Mouse (Mus musculus) liver, embryonic 16.5 days (tissue): ENCODE results near the gene Armc7. TPM values are rescaled to one million over a fixed set of nuclear protein-coding genes. Genes with fewer than 3 reads are reported as not detected.
"Not testable (repeated sequence)": the region's sequence is repeated elsewhere in the genome, so short reads cannot be mapped to it uniquely, and the experiment has no call there.

ENCODE experiments used
- ATAC-seq: fragments of 200-750 bp; cut with Nextera tagmentation; 2 replicates; pipeline ENCODE4 v1.8.0; 2017; ENCODE audit warnings: low read depth, mild to moderate bottlenecking, moderate number of reproducible peaks, moderate library complexity
- H3K27ac ChIP-seq: fragments of 300-500 bp; sonication (generic); 2 replicates; pipeline ENCODE4 v1.5.1; 2014; ENCODE audit warnings: mild to moderate bottlenecking, low read length
- H3K27me3 ChIP-seq: fragments of 300-500 bp; sonication (generic); 2 replicates; pipeline ENCODE4 v1.6.1; 2014; ENCODE audit warnings: low read depth, low read length, mixed read lengths; ENCODE audit not compliant: control insufficient read depth, insufficient read depth
- H3K36me3 ChIP-seq: fragments of 300-500 bp; sonication (generic); 2 replicates; pipeline ENCODE4 v1.6.1; 2014; ENCODE audit warnings: mild to moderate bottlenecking; ENCODE audit not compliant: control insufficient read depth, insufficient read depth
- H3K4me1 ChIP-seq: fragments of 300-500 bp; sonication (generic); 2 replicates; pipeline ENCODE4 v1.6.1; 2014; ENCODE audit warnings: low read depth, low read length, mixed read lengths; ENCODE audit not compliant: control insufficient read depth
- H3K4me2 ChIP-seq: fragments of 300-500 bp; sonication (generic); 2 replicates; pipeline ENCODE4 v1.6.1; 2014; ENCODE audit warnings: low read depth, low read length, mixed read lengths
- H3K4me3 ChIP-seq: fragments of 300-500 bp; sonication (generic); 2 replicates; pipeline ENCODE4 v1.5.1; 2014; ENCODE audit warnings: low read depth, mild to moderate bottlenecking, low read length
- H3K9ac ChIP-seq: fragments of 300-500 bp; sonication (generic); 2 replicates; pipeline ENCODE4 v1.6.1; 2014; ENCODE audit warnings: low read depth, low read length
- H3K9me3 ChIP-seq: fragments of 300-500 bp; sonication (generic); replicated peaks from 2 replicates; pipeline ENCODE4 v1.6.1; 2016; ENCODE audit warnings: low read length; ENCODE audit not compliant: control insufficient read depth
- WGBS: fragments of 180-500 bp; shearing (Covaris S2); extraction: QIAGEN DNeasy Blood & Tissue Kit; methylation state at CpG from one replicate; pipeline ENCODE4 v1.1.7; 2014; ENCODE audit not compliant: insufficient replicate concordance; 5-methylcytosine and 5-hydroxymethylcytosine counted together
- polyA plus RNA-seq: library from polyadenylated mRNA; unstranded; fragments of >200 nt; fragmentation: Nextera tagmentation; extraction: Ambion mirVana; gene quantifications from 2 replicates; pipeline ENCODE4 v1.2.1, GENCODE M21; 2015

Gene Armc7
- polyA plus RNA-seq, 1 experiment from 2014 or later, result 3.7 TPM

DNA sequence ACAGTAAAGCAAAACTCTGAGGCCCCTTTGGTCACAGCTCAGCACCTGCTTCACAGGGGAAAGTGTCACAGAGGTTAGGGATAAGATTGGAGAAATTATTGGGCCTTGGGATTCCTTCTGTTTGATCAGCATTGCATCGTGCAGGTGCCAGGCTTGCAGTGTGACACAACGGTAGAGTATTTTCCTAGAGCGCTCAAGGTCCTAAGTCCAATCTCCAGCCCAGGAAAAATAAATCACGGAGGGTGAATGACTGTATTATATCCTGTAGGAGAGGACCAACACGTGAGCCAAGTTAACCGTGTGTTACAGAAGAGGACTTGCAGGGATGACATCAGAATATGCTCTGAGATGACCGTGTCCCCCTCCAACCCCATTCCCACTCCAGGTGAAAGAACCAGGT is 25.3 kb upstream of the Armc7 start:
- H3K27me3 ChIP-seq, result no peaks in the 10 kb centered on the region
- peak overlapping the region; percentile 60; the same call in 1 of the 2 replicates for H3K27ac ChIP-seq
- peak; percentile 56 for ATAC-seq
- WGBS, result 58% methylated on average over 7 of the region's 7 CpGs
- H3K9me3 ChIP-seq, result no peaks in the 10 kb centered on the region; the same call in 1 of the 2 replicates
- no peak overlapping the region for H3K4me3 ChIP-seq
- H3K4me2 ChIP-seq, result no peak overlapping the region
- peaks cover 3% of the 10 kb centered on the region for H3K4me1 ChIP-seq
- no peaks in the 10 kb centered on the region for H3K36me3 ChIP-seq
- no peak overlapping the region for H3K9ac ChIP-seq

DNA sequence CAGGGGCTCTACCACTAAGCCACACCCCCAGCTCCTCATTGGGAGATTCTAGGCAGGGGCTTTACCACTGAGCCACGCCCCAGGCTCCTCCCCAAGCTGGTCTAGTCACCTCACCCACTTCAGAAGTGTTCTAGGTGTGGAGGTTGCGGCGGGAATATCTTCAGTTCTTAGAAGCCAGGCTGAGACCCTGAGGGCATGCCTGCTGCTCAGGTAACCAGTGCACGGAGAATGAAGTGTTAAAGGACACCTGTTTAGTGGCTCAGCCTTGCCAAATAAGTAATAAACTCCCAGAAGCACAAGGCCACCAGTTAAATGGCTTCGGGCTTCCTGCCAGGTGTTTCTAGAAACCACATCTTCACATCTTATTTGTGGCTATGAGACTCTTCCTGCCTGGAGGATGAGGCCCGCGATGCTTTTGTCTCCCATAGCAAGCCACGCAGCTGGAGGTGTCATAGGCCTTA is 23.7 kb upstream of the Armc7 start:
- Histone ChIP-seq H3K9me3 (no peaks in the 10 kb centered on the region; the same call in 1 of the 2 replicates), H3K4me3 (no peak overlapping the region), H3K4me1 (peaks cover 3% of the 10 kb centered on the region), H3K9ac (no peak overlapping the region), H3K4me2 (no peak overlapping the region), H3K27me3 (no peaks in the 10 kb centered on the region), H3K36me3 (no peaks in the 10 kb centered on the region), H3K27ac (no peak overlapping the region)
- 60% methylated on average over 8 of the region's 8 CpGs for WGBS
- no peak for ATAC-seq

DNA sequence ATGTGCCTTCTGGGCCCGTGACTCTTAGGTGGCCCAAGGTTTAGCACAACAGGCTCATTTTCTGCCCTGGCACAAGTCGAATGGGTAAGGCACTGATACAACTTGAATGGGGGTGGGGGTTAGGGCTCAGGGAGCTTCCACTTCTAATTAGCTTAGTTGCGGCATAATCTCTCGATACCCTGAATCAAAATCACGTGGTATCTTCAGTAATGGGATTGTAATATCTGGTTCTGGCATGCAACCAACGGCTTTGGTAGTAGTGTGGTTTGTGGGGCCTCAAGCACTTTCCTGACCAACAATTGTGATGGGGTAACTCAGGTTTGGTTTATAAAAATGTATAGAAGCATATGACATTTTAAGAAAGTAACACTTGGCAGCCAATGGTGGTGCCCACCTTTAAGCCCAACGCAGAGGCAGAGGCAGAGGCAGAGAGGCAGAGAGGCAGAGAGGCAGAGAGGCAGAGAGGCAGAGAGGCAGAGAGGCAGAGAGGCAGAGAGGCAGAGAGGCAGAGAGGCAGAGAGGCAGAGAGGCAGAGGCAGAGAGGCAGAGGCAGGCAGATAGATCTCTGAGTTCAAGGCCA is 23.1 kb upstream of the Armc7 start:
- WGBS, result 59% methylated on average over 7 of the region's 7 CpGs
- Histone ChIP-seq H3K27ac (no peak overlapping the region), H3K4me1 (peaks cover 3% of the 10 kb centered on the region), H3K36me3 (no peaks in the 10 kb centered on the region), H3K4me3 (no peak overlapping the region), H3K4me2 (no peak overlapping the region), H3K9me3 (no peaks in the 10 kb centered on the region; the same call in 1 of the 2 replicates), H3K27me3 (no peaks in the 10 kb centered on the region), H3K9ac (no peak overlapping the region)
- no peak for ATAC-seq

DNA sequence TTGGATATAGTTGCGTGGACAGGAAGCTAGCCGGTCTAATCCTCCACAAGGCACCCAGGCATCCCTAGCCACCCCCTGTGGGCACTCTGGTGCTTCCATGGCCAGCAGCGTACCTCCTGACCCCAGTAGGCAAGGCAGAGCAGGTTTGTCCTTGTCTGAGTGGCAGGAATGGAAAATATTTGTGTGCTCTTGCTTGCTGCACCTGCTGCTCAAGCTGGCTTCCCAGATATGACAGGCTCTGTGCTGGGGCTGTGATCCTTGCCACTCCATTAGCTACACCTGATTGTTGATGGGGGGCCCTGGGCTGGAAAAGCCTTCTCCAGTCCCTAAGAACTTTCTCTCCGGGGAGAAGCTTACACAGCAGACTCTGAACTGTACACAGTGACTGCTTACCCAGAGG is 22.2 kb upstream of the Armc7 start:
- ATAC-seq, result no peak
- H3K4me2 ChIP-seq, result no peak overlapping the region
- H3K27me3 ChIP-seq, result no peaks in the 10 kb centered on the region
- H3K9me3 ChIP-seq, result no peaks in the 10 kb centered on the region; the same call in 1 of the 2 replicates
- H3K4me3 ChIP-seq, result no peak overlapping the region
- H3K9ac ChIP-seq, result no peak overlapping the region
- peaks cover 3% of the 10 kb centered on the region for H3K4me1 ChIP-seq
- no peak overlapping the region for H3K27ac ChIP-seq
- no peaks in the 10 kb centered on the region for H3K36me3 ChIP-seq
- WGBS, result 59% methylated on average over 4 of the region's 4 CpGs

DNA sequence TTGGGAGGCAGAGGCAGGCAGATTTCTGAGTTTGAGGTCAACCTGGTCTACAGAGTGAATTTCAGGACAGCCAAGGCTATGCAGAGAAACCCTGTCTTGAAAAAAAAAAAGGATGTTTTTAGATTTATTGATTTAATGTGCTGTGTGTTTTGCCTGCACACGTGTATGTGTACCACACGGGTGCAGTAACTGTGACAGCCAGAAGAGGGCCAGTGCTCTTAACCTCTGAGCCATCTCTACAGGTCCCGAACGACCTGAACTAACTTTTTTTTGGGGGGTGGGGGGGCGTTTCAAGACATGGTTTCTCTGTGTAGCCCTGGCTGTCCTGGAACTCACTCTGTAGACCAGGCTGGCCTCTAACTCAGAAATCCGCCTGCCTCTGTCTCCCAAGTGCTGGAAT is 20.6 kb upstream of the Armc7 start:
- 75% methylated on average over 6 of the region's 6 CpGs for WGBS
- not testable (repeated sequence) for H3K4me3 ChIP-seq, H3K4me1 ChIP-seq, H3K9me3 ChIP-seq, H3K9ac ChIP-seq, H3K27ac ChIP-seq, H3K36me3 ChIP-seq, ATAC-seq, H3K4me2 ChIP-seq, H3K27me3 ChIP-seq

DNA sequence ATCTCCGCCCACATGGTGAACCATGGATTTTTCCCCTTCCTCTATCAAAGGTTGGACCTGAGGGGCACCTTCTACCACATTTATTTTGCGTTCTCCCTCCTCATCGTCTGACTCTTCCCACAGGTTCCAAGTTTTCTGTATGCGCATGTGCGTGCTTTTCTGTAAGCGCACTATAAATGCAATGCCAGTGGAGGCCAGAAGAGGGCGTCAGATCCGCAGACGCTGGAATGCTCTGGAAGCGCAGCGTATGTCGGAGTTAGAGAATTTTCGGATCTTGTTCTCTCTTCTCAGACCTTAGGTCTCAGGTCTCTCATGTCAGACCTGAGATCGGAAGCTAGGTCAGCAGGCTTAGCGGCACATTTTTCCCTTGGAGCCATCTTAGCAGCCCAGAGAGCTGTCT is 19.8 kb upstream of the Armc7 start:
- no peak overlapping the region for H3K4me2 ChIP-seq
- ATAC-seq, result no peak
- 78% methylated on average over 15 of the region's 15 CpGs for WGBS
- H3K27me3 ChIP-seq, result no peaks in the 10 kb centered on the region
- no peak overlapping the region for H3K27ac ChIP-seq
- no peaks in the 10 kb centered on the region; the same call in 1 of the 2 replicates for H3K9me3 ChIP-seq
- H3K4me3 ChIP-seq, result no peak overlapping the region
- no peak overlapping the region for H3K9ac ChIP-seq
- H3K36me3 ChIP-seq, result no peaks in the 10 kb centered on the region
- peaks cover 3% of the 10 kb centered on the region for H3K4me1 ChIP-seq

DNA sequence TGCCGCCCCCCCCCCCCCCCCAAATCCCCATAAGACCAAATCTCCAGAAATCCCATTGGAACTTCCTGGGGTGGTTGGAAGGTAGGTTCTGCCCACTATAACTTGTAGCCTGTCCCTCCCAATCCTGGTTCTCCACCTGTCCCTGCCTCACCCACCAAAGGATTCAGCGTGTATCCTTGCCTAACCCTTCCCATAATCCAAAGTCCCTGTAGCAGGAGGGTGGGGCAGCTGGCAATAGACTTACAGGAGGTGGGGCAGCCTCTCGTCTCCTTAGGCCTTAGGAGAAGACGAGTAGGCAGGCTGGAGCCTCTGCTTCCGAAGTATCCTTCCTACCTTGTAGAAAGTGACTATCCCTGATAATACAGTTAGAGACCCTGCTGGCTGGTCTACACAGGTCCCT is 19.3 kb upstream of the Armc7 start:
- 73% methylated on average over 5 of the region's 5 CpGs for WGBS

DNA sequence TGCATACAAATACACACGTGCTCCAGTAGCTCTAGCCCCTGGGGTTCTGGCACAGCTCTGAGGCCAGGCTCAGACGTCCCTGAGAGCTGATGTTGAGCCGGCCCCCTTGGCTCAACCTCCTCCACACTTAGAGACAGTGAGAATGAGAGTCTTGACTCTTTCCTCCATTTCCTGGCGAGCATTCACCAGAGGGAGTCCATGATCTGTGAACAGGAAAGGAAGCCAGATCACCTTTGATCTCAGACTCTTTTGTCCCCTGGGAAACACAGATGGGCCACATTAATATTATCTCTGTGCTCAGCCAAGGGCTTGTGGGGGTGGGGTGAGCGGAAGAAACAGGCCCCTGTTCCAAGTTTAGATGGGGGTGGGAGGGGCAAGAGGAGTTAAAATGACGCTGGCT is 18.1 kb upstream of the Armc7 start:
- peak; percentile 27 for ATAC-seq
- H3K27ac ChIP-seq, result no peak overlapping the region
- peaks cover 3% of the 10 kb centered on the region for H3K4me1 ChIP-seq
- WGBS, result 41% methylated on average over 6 of the region's 6 CpGs
- no peaks in the 10 kb centered on the region for H3K27me3 ChIP-seq
- H3K4me2 ChIP-seq, result no peak overlapping the region
- no peaks in the 10 kb centered on the region for H3K36me3 ChIP-seq
- no peak overlapping the region for H3K4me3 ChIP-seq
- no peaks in the 10 kb centered on the region; the same call in 1 of the 2 replicates for H3K9me3 ChIP-seq
- no peak overlapping the region for H3K9ac ChIP-seq

More for the DNA sequence above, 19.3 kb upstream of the Armc7 start:
- Histone ChIP-seq H3K9ac (no peak overlapping the region), H3K4me3 (no peak overlapping the region), H3K4me1 (peaks cover 3% of the 10 kb centered on the region), H3K9me3 (no peaks in the 10 kb centered on the region; the same call in 1 of the 2 replicates), H3K36me3 (no peaks in the 10 kb centered on the region), H3K4me2 (no peak overlapping the region), H3K27ac (no peak overlapping the region), H3K27me3 (no peaks in the 10 kb centered on the region)
- ATAC-seq, result no peak

DNA sequence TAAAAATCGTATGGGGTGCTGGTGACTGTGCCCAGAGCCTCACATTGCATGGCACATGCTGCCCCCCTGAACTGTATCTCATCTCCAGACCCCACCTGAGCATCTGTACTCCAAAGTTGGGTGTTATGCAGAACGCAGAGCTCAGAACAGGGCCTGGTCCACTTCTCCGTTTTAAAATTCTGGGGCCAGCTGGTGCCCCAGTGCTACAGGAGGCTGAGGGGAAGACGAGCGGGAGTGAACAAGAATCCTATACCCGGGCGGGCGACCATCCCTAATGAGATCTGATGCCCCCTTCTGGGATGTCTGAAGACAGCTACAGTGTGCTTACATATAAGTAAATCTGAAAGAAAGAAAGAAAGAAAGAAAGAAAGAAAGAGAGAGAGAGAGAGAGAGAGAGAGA is 14.5 kb upstream of the Armc7 start:
- Histone ChIP-seq H3K9ac (no peak overlapping the region), H3K4me2 (no peak overlapping the region), H3K27me3 (no peaks in the 10 kb centered on the region), H3K4me3 (no peak overlapping the region), H3K36me3 (no peaks in the 10 kb centered on the region), H3K9me3 (no peaks in the 10 kb centered on the region), H3K27ac (no peak overlapping the region), H3K4me1 (no peaks in the 10 kb centered on the region; the same call in 1 of the 2 replicates)
- ATAC-seq, result no peak
- 23% methylated on average over 8 of the region's 8 CpGs for WGBS
